ENCODE assay signal across 10 mouse cellular contexts in the genomic region with DNA sequence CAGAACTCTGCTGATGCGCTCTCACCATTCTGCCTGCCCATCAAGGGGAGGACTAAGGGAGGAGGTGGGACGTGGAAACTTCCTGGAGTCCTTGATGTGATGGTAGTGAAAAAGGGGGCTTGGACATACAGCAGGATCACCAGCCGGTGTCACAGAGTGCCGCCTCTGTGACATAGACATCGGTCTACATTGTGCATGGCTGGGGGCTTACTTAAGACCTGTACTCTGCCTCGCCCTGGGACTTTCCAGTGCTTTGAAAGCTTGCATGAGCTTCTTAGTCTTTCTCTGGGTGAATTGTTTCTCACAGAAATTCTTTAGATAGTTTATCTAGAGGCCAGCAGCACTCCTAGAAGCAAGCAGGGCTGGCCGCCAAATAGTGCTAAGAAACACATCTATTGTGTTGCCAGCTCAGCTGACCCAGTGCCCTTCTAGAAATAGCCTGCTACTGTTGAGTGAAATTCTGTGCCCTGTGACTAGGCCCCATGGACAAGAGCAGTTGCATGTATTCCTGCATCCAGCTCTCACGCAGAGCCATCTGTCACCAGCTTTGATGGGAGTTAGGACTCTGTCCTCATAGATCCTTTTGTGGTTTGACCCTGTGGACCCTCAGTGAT. TPM values are rescaled to one million over a fixed set of nuclear protein-coding genes. Genes with fewer than 3 reads are reported as not detected.
A peak's percentile ranks its signal among the peaks of the same experiment; 100 is the strongest.
DNase-seq lines count a peak whose midpoint lies in the region; ATAC-seq and TF ChIP-seq lines count a peak whose summit lies in the region.
"Had no signal": no experiment of that assay in that cellular context is flagged by ENCODE, and none has a peak within 500 bp of the region (broad histone marks: within the 10 kb centered on the region; RNA-seq: fewer than 3 reads in every experiment).

No protein-coding gene starts in this region.

- TF ChIP-seq CTCF in intestine, postnatal 0 days (IDR thresholded peaks at IDR 0.05; ENCODE audit: low read depth), result no peak

- intact Hi-C loops in heart, postnatal 14 days (cut with DNase I), result no loop called here

- H3K4me2 ChIP-seq in intestine, embryonic 14.5 days (ENCODE audit: low read length), result no peak overlapping the region
- H3K4me2 ChIP-seq in intestine, postnatal 0 days (replicated peaks; ENCODE audit: low read depth), result no peak overlapping the region
- H3K4me2 ChIP-seq in lung, embryonic 16.5 days (ENCODE audit: low read depth, low read length), result no peak overlapping the region

- peak overlapping the region; percentile 48; the same call in 1 of the 2 replicates for H3K27ac ChIP-seq in intestine, embryonic 14.5 days (ENCODE audit: low read depth)
- H3K27ac ChIP-seq in intestine, postnatal 0 days (ENCODE audit: low read depth, low read length), result no peak overlapping the region
- no peak overlapping the region for H3K27ac ChIP-seq in lung, embryonic 16.5 days (ENCODE audit: low read length)
- H3K27ac ChIP-seq: macrophage had no signal

- H3K9ac ChIP-seq in intestine, embryonic 14.5 days (ENCODE audit: low read length), result no peak overlapping the region
- no peak overlapping the region for H3K9ac ChIP-seq in intestine, postnatal 0 days (ENCODE audit: low read depth, low read length)
- H3K9ac ChIP-seq in lung, embryonic 16.5 days (ENCODE audit: low read length), result no peak overlapping the region

- H3K36me3 ChIP-seq in intestine, embryonic 14.5 days (ENCODE audit: control insufficient read depth, insufficient read depth, low read length), result peaks cover 13% of the 10 kb centered on the region
- no peaks in the 10 kb centered on the region for H3K36me3 ChIP-seq in intestine, postnatal 0 days (ENCODE audit: control insufficient read depth, insufficient read depth)
- no peaks in the 10 kb centered on the region for H3K36me3 ChIP-seq in lung, embryonic 16.5 days (ENCODE audit: control insufficient read depth, insufficient read depth, low read length)

- ATAC-seq in intestine, embryonic 14.5 days (replicated peaks; ENCODE audit: low FRiP score, low TSS enrichment, low read depth), result 0 out of 2 replicates have a peak, but pooled peaks have one; percentile 45
- ATAC-seq in intestine, postnatal 0 days, result no peak
- peak; percentile 81 for ATAC-seq in lung, embryonic 16.5 days (ENCODE audit: low read depth)
- ATAC-seq in megakaryocyte, adult 5-6 weeks (ENCODE audit: poor library complexity, severe bottlenecking), result no peak
- no peak for ATAC-seq in cerebellum, adult (ENCODE audit: insufficient number of reproducible peaks, low FRiP score, low TSS enrichment)

- peaks cover 9% of the 10 kb centered on the region for H3K4me1 ChIP-seq in intestine, embryonic 14.5 days (replicated peaks; ENCODE audit: control insufficient read depth, insufficient read depth, low read length)
- no peaks in the 10 kb centered on the region; the same call in 1 of the 2 replicates for H3K4me1 ChIP-seq in intestine, postnatal 0 days (replicated peaks; ENCODE audit: control insufficient read depth, insufficient read depth, low read length)
- H3K4me1 ChIP-seq in lung, embryonic 16.5 days (replicated peaks; ENCODE audit: control insufficient read depth, insufficient read depth, low read length), result peaks cover 12% of the 10 kb centered on the region

- no peak overlapping the region for H3K4me3 ChIP-seq in intestine, embryonic 14.5 days (ENCODE audit: low read depth, low read length)
- no peak overlapping the region for H3K4me3 ChIP-seq in intestine, postnatal 0 days (ENCODE audit: low read depth, low read length)
- H3K4me3 ChIP-seq in lung, embryonic 16.5 days (ENCODE audit: low read length), result no peak overlapping the region

- DNase-seq in intestine, embryonic 14.5 days (ENCODE audit: low spot score), result no peak
- DNase-seq in adrenal gland, postnatal 36 days, result peak; percentile 60 to 69
- peak; percentile 61 to 73 for DNase-seq in heart, postnatal 14 days
- no peak for DNase-seq in right cerebral cortex, postnatal 25 days

- no peaks in the 10 kb centered on the region for H3K27me3 ChIP-seq in intestine, embryonic 14.5 days (replicated peaks; ENCODE audit: control insufficient read depth, insufficient read depth, low read length)
- H3K27me3 ChIP-seq in intestine, postnatal 0 days (replicated peaks; ENCODE audit: control insufficient read depth, insufficient read depth, low read length), result no peaks in the 10 kb centered on the region
- no peaks in the 10 kb centered on the region for H3K27me3 ChIP-seq in lung, embryonic 16.5 days (ENCODE audit: control insufficient read depth, insufficient read depth, low read depth, low read length)

- no peaks in the 10 kb centered on the region for H3K9me3 ChIP-seq in intestine, embryonic 14.5 days (ENCODE audit: control insufficient read depth, low read length)
- no peaks in the 10 kb centered on the region for H3K9me3 ChIP-seq in intestine, postnatal 0 days (ENCODE audit: control insufficient read depth)
- no peaks in the 10 kb centered on the region for H3K9me3 ChIP-seq in lung, embryonic 16.5 days (ENCODE audit: control insufficient read depth, low read length)

- 62% methylated on average over 8 of the region's 8 CpGs for WGBS in intestine, embryonic 14.5 days
- 61% methylated on average over 8 of the region's 8 CpGs for WGBS in intestine, postnatal 0 days
- 63% methylated on average over 8 of the region's 8 CpGs for WGBS in lung, embryonic 16.5 days

RNA-seq across cellular contexts. Expression of a gene that starts 40.0 kb away (rescaled TPM):
- polyA plus RNA-seq in intestine, embryonic 14.5 days (2014; fragmentation: Nextera tagmentation; extraction: Ambion mirVana), result not detected in 2 replicates
- polyA plus RNA-seq in intestine, postnatal 0 days (2015; fragmentation: Nextera tagmentation; extraction: Ambion mirVana), result not detected in 2 replicates
- under 1 TPM in 1 of 2 experiments, not detected in 1; 0.13 TPM for total RNA-seq in adrenal gland, postnatal 36 days (2021)
- total RNA-seq in heart, postnatal 14 days (2021), result not detected
- not detected in 2 replicates for polyA plus RNA-seq in lung, embryonic 16.5 days (2015; fragmentation: Nextera tagmentation; extraction: Ambion mirVana)
- not detected in 2 replicates for total RNA-seq in megakaryocyte, adult 5-6 weeks (2015)
- total RNA-seq in megakaryocyte, adult 5-6 weeks (2017), result not detected in 2 replicates
- total RNA-seq: MEL had no signal
- polyA plus RNA-seq: macrophage had no signal

Comparison
In these comparisons a context has a peak if more than half of its experiments do, and no peak if none do; other contexts are left out.
1. ATAC-seq: peak in intestine, embryonic 14.5 days (single experiment) and lung, embryonic 16.5 days (single experiment); none in intestine, postnatal 0 days (single experiment), megakaryocyte, adult 5-6 weeks (single experiment) and cerebellum, adult (single experiment).
2. DNase-seq: peak in adrenal gland, postnatal 36 days (2 of 2) and heart, postnatal 14 days (2 of 2); none in intestine, embryonic 14.5 days (single experiment) and right cerebral cortex, postnatal 25 days (single experiment).